8 mouse cellular contexts compared by ENCODE assay signal in the genomic region with DNA sequence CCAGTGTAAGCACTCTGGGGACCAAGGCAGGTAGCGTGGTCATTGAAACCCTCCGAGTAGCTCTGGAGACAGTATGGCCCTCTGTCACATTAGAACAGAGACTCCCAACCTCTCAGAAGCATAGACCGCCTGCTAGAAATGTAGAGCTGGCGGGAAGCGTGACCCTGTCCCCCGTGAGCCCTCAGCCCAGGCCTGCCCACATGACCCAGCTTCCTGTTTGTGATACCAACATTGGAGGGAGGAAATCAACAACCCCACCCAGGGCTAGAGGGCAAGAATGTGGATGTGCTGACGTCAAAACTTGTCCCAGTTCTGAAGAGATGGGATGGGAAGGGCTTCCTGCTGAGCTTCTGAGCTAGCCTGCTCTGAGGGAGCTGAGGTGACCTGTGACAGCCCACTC. TPM values are rescaled to one million over a fixed set of nuclear protein-coding genes. Genes with fewer than 3 reads are reported as not detected.
DNase-seq lines count a peak whose midpoint lies in the region; ATAC-seq lines count a peak whose summit lies in the region.

No protein-coding gene starts in this region.

- H3K4me1 ChIP-seq in kidney, embryonic 15.5 days, result peaks cover 13% of the 10 kb centered on the region
- H3K4me1 ChIP-seq in forebrain, embryonic 15.5 days, result peaks cover 4% of the 10 kb centered on the region; the same call in 1 of the 2 replicates

- no peak for ATAC-seq in kidney, embryonic 15.5 days (replicated peaks; ENCODE audit: low FRiP score)
- no peak for ATAC-seq in forebrain, embryonic 15.5 days (replicated peaks)
- no peak for ATAC-seq in cerebellum, adult (ENCODE audit: insufficient number of reproducible peaks, low FRiP score, low TSS enrichment)
- ATAC-seq in frontal cortex, adult (ENCODE audit: low TSS enrichment), result no peak

- no peaks in the 10 kb centered on the region for H3K27me3 ChIP-seq in kidney, embryonic 15.5 days
- no peaks in the 10 kb centered on the region for H3K27me3 ChIP-seq in forebrain, embryonic 15.5 days

- peak overlapping the region; percentile 68 for H3K27ac ChIP-seq in kidney, embryonic 15.5 days
- H3K27ac ChIP-seq in forebrain, embryonic 15.5 days (replicated peaks), result no peak overlapping the region

- 56% methylated on average over 7 of the region's 7 CpGs for WGBS in kidney, embryonic 15.5 days
- WGBS in forebrain, embryonic 15.5 days, result 77% methylated on average over 7 of the region's 7 CpGs

- peak; percentile 57 for DNase-seq in gastrocnemius, postnatal 25 days
- no peak for DNase-seq in gastrocnemius, adult 8-10 months (ENCODE audit: low spot score in 2 of 2)
- peak; percentile 77 to 92 for DNase-seq in heart, adult 18-20 months
- DNase-seq in lung, postnatal 14 days, result peak; percentile 71

- H3K4me3 ChIP-seq in kidney, embryonic 15.5 days (replicated peaks), result no peak overlapping the region
- no peak overlapping the region for H3K4me3 ChIP-seq in forebrain, embryonic 15.5 days

- no peak overlapping the region for H3K9ac ChIP-seq in kidney, embryonic 15.5 days
- H3K9ac ChIP-seq in forebrain, embryonic 15.5 days (replicated peaks), result no peak overlapping the region

- H3K4me2 ChIP-seq in kidney, embryonic 15.5 days, result no peak overlapping the region
- H3K4me2 ChIP-seq in forebrain, embryonic 15.5 days (replicated peaks), result no peak overlapping the region

- H3K9me3 ChIP-seq in kidney, embryonic 15.5 days (replicated peaks), result no peaks in the 10 kb centered on the region
- H3K9me3 ChIP-seq in forebrain, embryonic 15.5 days, result no peaks in the 10 kb centered on the region

- no peaks in the 10 kb centered on the region for H3K36me3 ChIP-seq in kidney, embryonic 15.5 days
- H3K36me3 ChIP-seq in forebrain, embryonic 15.5 days, result no peaks in the 10 kb centered on the region

RNA-seq across cellular contexts. Expression of a gene that starts 50.3 kb away (rescaled TPM):
- 1 to 10 TPM; 2.6 to 4.1 TPM for total RNA-seq in gastrocnemius, postnatal 25 days (2021)
- 1 to 10 TPM; 1.9 to 3.5 (median 2.5) TPM for total RNA-seq in gastrocnemius, adult 8-10 months (2022)
- 1 to 10 TPM; 5.6 to 5.9 TPM for total RNA-seq in heart, adult 18-20 months (2021)
- 1.3 and 1.7 TPM in 2 replicates for polyA plus RNA-seq in kidney, embryonic 15.5 days (2015; fragmentation: Nextera tagmentation; extraction: Ambion mirVana)
- 2.7 and 2.9 TPM in 2 replicates for polyA plus RNA-seq in forebrain, embryonic 15.5 days (2015; fragmentation: Nextera tagmentation; extraction: Ambion mirVana)

Comparison
In these comparisons a context has a peak if more than half of its experiments do, and no peak if none do; other contexts are left out.
1. DNase-seq: peak in gastrocnemius, postnatal 25 days (single experiment), heart, adult 18-20 months (2 of 2) and lung, postnatal 14 days (single experiment); none in gastrocnemius, adult 8-10 months (0 of 2).